Mouse (Mus musculus): ENCODE measurements around the gene Siva1. TPM values are rescaled to one million over a fixed set of nuclear protein-coding genes. Genes with fewer than 3 reads are reported as not detected.

Gene Siva1
- total and polyA plus RNA-seq, 2 experiments from 2014 or later, result 62.2 to 107 TPM

DNA sequence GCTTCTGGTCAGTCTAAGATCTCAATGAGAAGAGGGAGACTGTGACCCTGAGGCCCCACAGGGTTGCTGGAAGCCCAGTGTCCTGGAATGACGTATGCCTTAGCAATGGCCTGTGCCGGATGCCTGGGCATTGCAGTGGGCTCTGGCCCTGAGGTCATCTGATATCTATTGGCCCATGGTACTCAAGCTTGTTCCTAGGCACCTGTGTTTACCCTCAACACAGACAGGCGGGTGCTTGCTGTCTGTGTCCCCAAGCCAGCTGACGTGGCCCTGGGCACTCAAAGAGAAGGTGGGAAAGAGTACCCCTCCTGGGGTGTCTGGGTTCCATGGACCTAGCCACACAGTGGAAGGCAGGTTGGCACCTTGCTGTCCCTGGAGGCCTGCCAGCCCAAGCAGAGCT lies 18.8 kb upstream of the Siva1 start:
- H3K9me3 ChIP-seq (replicated peaks; ENCODE audit: control insufficient read depth, low read length), result no peaks in the 10 kb centered on the region
- no peak overlapping the region for H3K27ac ChIP-seq (ENCODE audit: low read depth)
- H3K4me1 ChIP-seq (ENCODE audit: control insufficient read depth, insufficient read depth), result peaks cover 50% of the 10 kb centered on the region
- no peak for DNase-seq (ENCODE audit: low spot score)
- WGBS, result 69% methylated on average over 4 of the region's 4 CpGs
- H3K27me3 ChIP-seq (ENCODE audit: control insufficient read depth, insufficient read depth, low read length), result peaks cover 8% of the 10 kb centered on the region
- no peak overlapping the region for H3K4me3 ChIP-seq (ENCODE audit: low read depth, low read length)
- H3K9ac ChIP-seq (replicated peaks; ENCODE audit: low read depth, low read length), result no peak overlapping the region
- H3K4me2 ChIP-seq (ENCODE audit: low read depth, low read length), result no peak overlapping the region
- TF ChIP-seq CTCF (IDR thresholded peaks at IDR 0.05; ENCODE audit: low read depth), result no peak
- no peak for TF ChIP-seq EP300 (IDR thresholded peaks at IDR 0.05; ENCODE audit: low read depth)
- H3K36me3 ChIP-seq (replicated peaks; ENCODE audit: control insufficient read depth, insufficient read depth, low read length), result no peaks in the 10 kb centered on the region
- ATAC-seq (ENCODE audit: insufficient read depth, low read depth), result no peak

DNA sequence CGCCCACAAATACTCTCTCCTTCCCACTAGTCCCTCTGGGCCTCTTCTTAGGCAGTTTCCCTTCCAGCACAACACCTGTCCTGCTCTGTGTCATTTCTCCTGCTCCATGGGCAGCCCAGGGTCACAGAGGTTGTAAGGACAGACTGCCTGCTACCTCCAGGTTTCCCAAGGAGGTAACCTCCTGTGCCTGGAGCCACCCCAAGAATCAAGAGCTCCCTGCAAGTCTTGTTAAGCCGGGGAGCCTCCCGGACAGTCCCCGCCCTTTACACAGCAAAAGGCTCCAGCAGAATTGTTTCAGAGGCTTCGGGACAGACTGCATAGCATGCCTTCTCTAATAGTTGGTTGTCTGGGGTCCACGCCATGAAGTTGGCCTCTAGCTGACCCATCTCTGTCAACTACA lies 18.0 kb upstream of the Siva1 start:
- no peak for ATAC-seq (ENCODE audit: insufficient read depth, low read depth)
- no peak for DNase-seq (ENCODE audit: low spot score)
- Histone ChIP-seq H3K27ac (ENCODE audit: low read depth) (peak overlapping the region; percentile 6; the same call in 1 of the 2 replicates), H3K4me3 (ENCODE audit: low read depth, low read length) (no peak overlapping the region), H3K4me1 (ENCODE audit: control insufficient read depth, insufficient read depth) (peaks cover 45% of the 10 kb centered on the region), H3K4me2 (ENCODE audit: low read depth, low read length) (no peak overlapping the region), H3K9ac (replicated peaks; ENCODE audit: low read depth, low read length) (no peak overlapping the region), H3K36me3 (replicated peaks; ENCODE audit: control insufficient read depth, insufficient read depth, low read length) (no peaks in the 10 kb centered on the region), H3K27me3 (ENCODE audit: control insufficient read depth, insufficient read depth, low read length) (peaks cover 1% of the 10 kb centered on the region; the same call in 1 of the 2 replicates), H3K9me3 (replicated peaks; ENCODE audit: control insufficient read depth, low read length) (no peaks in the 10 kb centered on the region)
- WGBS, result 63% methylated on average over 6 of the region's 6 CpGs
- TF ChIP-seq EP300 (IDR thresholded peaks at IDR 0.05; ENCODE audit: low read depth), result no peak
- TF ChIP-seq CTCF (IDR thresholded peaks at IDR 0.05; ENCODE audit: low read depth), result no peak

DNA sequence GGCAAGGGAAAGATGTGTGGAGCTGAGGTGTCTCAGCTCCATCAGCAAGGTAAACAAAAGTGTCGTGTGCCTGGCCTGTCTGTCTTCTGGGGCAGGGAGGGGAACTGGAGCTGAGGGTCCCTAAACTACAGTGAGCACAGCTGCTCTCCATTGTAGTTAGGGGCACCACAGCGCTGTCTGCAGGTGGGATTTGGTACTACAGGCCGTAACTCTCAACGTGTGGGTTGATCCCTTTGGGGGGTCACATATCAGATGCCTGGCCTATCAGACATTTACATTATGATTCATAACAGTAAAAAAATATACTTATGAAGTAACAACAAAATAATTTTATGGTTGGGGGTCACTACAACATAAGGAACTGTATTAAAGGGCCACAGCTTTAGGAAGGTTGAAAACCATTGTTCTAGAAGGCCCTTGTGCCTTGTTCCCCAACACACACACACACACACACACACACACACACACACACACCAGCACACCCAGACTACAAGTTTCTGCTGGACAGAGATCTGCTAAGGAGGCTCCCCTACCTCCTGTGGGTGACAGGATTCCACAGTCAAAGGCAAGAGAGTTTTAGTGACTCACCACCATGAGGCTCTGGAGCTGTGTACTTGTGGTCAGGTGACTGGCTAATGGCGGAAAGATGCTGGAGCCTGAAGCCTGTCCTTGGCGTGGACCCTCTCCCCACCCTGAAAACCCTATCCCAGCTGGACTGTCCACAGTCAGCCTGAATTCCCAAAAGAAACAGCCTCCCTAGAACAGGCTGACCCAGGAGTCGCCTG lies 17.2 kb upstream of the Siva1 start:
- H3K27me3 ChIP-seq (ENCODE audit: control insufficient read depth, insufficient read depth, low read length), result no peaks in the 10 kb centered on the region
- H3K4me2 ChIP-seq (ENCODE audit: low read depth, low read length), result no peak overlapping the region
- 65% methylated on average over 7 of the region's 7 CpGs for WGBS
- no peak for ATAC-seq (ENCODE audit: insufficient read depth, low read depth)
- no peak overlapping the region for H3K27ac ChIP-seq (ENCODE audit: low read depth)
- no peaks in the 10 kb centered on the region for H3K36me3 ChIP-seq (replicated peaks; ENCODE audit: control insufficient read depth, insufficient read depth, low read length)
- no peaks in the 10 kb centered on the region for H3K9me3 ChIP-seq (replicated peaks; ENCODE audit: control insufficient read depth, low read length)
- no peak overlapping the region for H3K9ac ChIP-seq (replicated peaks; ENCODE audit: low read depth, low read length)
- peaks cover 37% of the 10 kb centered on the region for H3K4me1 ChIP-seq (ENCODE audit: control insufficient read depth, insufficient read depth)
- TF ChIP-seq CTCF (IDR thresholded peaks at IDR 0.05; ENCODE audit: low read depth) (peak; percentile 44), EP300 (IDR thresholded peaks at IDR 0.05; ENCODE audit: low read depth) (no peak)
- no peak overlapping the region for H3K4me3 ChIP-seq (ENCODE audit: low read depth, low read length)
- DNase-seq (ENCODE audit: low spot score), result no peak

DNA sequence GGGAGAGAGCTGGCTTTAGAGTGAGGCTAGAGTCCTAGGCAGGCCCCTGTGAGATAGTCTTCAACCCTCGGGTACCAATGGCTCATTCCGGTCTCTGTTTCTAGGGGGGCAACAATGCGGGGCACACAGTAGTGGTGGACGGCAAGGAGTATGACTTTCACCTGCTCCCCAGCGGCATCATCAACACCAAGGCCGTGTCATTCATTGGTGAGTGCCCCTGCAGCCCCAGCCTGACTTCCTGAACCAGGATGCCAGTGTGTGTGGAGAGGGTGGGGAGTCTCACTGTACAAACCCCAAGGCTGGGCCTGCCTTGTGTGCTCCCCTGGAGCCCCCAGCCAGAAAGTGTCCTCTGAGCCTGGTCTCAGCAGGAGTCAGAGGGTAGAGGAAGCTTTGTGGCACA lies 16.3 kb upstream of the Siva1 start:
- Histone ChIP-seq H3K27me3 (ENCODE audit: control insufficient read depth, insufficient read depth, low read length) (no peaks in the 10 kb centered on the region), H3K4me3 (ENCODE audit: low read depth, low read length) (no peak overlapping the region), H3K36me3 (replicated peaks; ENCODE audit: control insufficient read depth, insufficient read depth, low read length) (0 out of 2 replicates have a peak, but pooled peaks cover 5% of the 10 kb centered on the region), H3K27ac (ENCODE audit: low read depth) (peak overlapping the region; percentile 77; the same call in 1 of the 2 replicates), H3K4me2 (ENCODE audit: low read depth, low read length) (no peak overlapping the region), H3K9me3 (replicated peaks; ENCODE audit: control insufficient read depth, low read length) (no peaks in the 10 kb centered on the region), H3K9ac (replicated peaks; ENCODE audit: low read depth, low read length) (no peak overlapping the region), H3K4me1 (ENCODE audit: control insufficient read depth, insufficient read depth) (peaks cover 33% of the 10 kb centered on the region)
- DNase-seq (ENCODE audit: low spot score) (no peak), ATAC-seq (ENCODE audit: insufficient read depth, low read depth) (no peak)
- WGBS, result 78% methylated on average over 6 of the region's 6 CpGs
- TF ChIP-seq EP300 (IDR thresholded peaks at IDR 0.05; ENCODE audit: low read depth) (no peak), CTCF (IDR thresholded peaks at IDR 0.05; ENCODE audit: low read depth) (no peak)

DNA sequence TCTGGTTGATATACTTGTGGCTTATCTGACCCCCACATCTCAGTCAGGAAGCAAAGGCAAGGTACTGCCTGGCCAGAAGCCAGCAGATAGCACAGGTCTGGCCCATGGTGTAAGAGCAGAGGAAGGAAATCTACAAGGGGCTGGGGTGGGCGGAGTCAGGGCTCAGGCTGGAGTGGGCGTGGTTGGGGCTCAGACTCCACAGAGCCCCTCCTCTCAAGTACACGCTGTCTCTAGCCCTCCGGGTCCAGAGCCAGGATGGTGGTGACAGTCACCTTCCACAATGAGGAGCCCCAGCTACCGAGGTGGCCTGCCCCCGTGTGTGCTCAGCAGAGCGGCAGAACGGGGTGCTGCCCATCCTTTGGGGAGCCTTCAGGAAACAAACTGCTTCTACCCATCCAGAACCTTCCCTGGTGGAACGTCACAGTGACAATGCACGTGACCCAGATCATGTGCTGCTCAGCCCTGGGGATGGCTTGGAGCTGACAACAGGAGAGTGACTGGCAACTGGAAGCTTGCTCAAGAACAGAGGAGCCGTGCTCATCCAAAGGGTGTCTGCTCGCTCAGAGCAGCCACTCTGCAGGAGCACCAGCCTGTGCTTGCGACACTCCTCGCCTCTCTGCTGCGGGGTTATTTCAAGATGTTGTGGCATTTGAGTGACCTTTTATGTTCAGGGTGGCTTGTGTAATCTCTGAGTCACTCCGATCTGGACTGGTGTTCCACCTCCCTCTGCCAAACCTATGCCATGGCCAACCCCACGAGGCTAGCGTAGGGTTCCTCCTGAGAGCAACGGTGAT lies 15.4 kb upstream of the Siva1 start:
- peak overlapping the region; percentile 20 for H3K4me3 ChIP-seq (ENCODE audit: low read depth, low read length)
- peak overlapping the region; percentile 55 for H3K4me2 ChIP-seq (ENCODE audit: low read depth, low read length)
- WGBS, result 13% methylated on average over 19 of the region's 19 CpGs
- H3K4me1 ChIP-seq (ENCODE audit: control insufficient read depth, insufficient read depth), result peaks cover 28% of the 10 kb centered on the region
- TF ChIP-seq CTCF (IDR thresholded peaks at IDR 0.05; ENCODE audit: low read depth), result no peak
- 0 out of 2 replicates have a peak, but pooled peaks have one; percentile 16 for TF ChIP-seq EP300 (IDR thresholded peaks at IDR 0.05; ENCODE audit: low read depth)
- peak; percentile 70 for DNase-seq (ENCODE audit: low spot score)
- no peaks in the 10 kb centered on the region for H3K9me3 ChIP-seq (replicated peaks; ENCODE audit: control insufficient read depth, low read length)
- H3K36me3 ChIP-seq (replicated peaks; ENCODE audit: control insufficient read depth, insufficient read depth, low read length), result 0 out of 2 replicates have a peak, but pooled peaks cover 10% of the 10 kb centered on the region
- no peaks in the 10 kb centered on the region for H3K27me3 ChIP-seq (ENCODE audit: control insufficient read depth, insufficient read depth, low read length)
- peak overlapping the region; percentile 77 for H3K27ac ChIP-seq (ENCODE audit: low read depth)
- peak overlapping the region; percentile 25; the same call in 1 of the 2 replicates for H3K9ac ChIP-seq (replicated peaks; ENCODE audit: low read depth, low read length)
- peak; percentile 70 for ATAC-seq (ENCODE audit: insufficient read depth, low read depth)

Measured in heart, postnatal 0 days (tissue).